Mouse (Mus musculus) spleen, adult 2 months (tissue): Measurements from ENCODE around the gene Lamc3.

Source experiments
- CTCF ChIP-seq: fragments of 200-500 bp; IDR thresholded peaks from 2 replicates; pipeline ENCODE4 v1.5.1; 2011; ENCODE audit warnings: mild to moderate bottlenecking, inconsistent platforms; ENCODE audit not compliant: insufficient read depth, insufficient read length, insufficient replicate concordance; ENCODE audit errors: extremely low read depth
- POLR2A ChIP-seq: fragments of 200-500 bp; IDR thresholded peaks from 2 replicates; pipeline ENCODE4 v1.6.1; 2011; ENCODE audit warnings: low read depth, low read length, inconsistent platforms

DNA sequence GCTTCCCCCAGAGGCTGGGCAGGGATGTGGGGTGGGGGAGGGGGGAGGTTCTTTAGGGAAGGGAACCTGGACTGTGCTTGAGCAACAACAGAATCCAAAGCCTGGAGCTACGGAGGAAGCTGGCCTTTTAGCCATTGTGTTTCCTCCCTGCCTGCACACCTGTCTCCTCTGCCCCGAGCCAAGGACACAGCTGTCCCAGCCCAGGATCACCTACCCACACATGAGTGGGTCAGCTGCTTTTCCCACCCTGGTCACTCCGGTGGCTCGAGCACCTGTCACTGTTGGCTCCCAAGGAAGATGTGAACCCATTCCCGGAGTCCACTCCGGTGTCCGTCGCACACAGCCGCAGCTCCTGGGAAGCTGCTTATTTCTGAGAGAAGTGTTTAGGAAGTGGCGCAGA lies 70.1 kb downstream of the Lamc3 start:
- TF ChIP-seq CTCF (no peak), POLR2A (no peak)
